Mouse (Mus musculus) cerebellum, postnatal 25 days (tissue): ENCODE results near the gene Arhgap44.

ENCODE experiments used
- DNase-seq, 2 experiments: peaks; one replicate each; pipeline ENCODE4 v3.0.0; 2021; ENCODE audit warnings: mixed read lengths in 2 of 2

The Arhgap44 gene

GRCm38 (mm10) chr11:64999685-65000084 is 163.1 kb downstream of the Arhgap44 start:
- no peak for DNase-seq

DNA sequence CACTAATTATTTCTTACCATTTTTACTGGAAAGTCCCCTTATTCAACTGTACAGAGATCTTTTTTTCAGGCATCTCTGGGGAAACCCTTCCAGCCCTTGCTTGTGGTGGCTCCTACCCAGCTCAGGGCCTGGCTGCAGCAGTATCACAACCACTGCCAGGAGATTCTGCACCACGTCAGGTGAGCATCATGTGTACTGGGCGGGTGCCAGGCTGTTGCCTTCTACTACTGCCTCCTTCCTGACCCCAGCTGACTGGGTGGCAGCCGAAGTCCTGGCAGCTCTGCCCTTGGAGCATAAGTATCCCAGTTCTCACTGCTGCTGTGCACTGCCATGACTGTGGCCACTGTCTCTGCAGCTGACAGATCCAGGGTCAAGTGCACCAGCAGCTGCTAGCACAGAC is 164.3 kb downstream of the Arhgap44 start:
- peak in 1 of 2 experiments; percentile 43 for DNase-seq

- DNase-seq = no peak
Measured at GRCm38 (mm10) chr11:64988556-64988955, 174.2 kb downstream of the Arhgap44 start.

- DNase-seq = no peak
Measured at GRCm38 (mm10) chr11:64979489-64979845, 183.3 kb downstream of the Arhgap44 start.

GRCm38 (mm10) chr11:64978720-64979488 is 183.9 kb downstream of the Arhgap44 start, which contains the start of gene Elac2:
Gene Elac2, plus strand, starts transcription at chr11:64979038.
- peak; percentile 98 for DNase-seq

- no peak for DNase-seq
Measured at GRCm38 (mm10) chr11:64972418-64972817, 190.3 kb downstream of the Arhgap44 start.

DNA sequence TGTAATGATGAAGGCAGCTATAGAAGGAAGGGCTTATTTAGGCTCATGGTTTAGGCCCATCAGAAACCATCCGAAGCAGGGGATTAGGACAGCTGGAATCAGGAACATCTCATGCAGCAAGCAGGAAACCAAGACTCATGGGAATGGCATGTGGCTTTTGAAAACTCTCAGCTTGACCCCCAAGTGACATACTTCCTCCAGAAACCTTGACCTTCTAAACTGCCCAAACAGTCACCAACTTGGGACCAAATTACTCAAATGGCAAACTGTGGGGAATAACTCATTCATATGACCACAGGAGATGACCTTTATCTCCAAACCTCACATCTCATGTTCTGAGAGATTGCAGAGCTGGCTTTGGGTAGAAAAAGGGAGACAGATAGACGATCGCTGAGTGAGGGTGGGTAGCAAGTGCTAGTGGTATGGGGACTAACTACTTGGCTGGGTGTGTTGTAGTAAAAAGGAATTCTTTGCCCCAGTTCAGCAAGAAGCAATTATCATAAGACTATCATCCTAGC is 191.2 kb downstream of the Arhgap44 start:
- no peak for DNase-seq

DNA sequence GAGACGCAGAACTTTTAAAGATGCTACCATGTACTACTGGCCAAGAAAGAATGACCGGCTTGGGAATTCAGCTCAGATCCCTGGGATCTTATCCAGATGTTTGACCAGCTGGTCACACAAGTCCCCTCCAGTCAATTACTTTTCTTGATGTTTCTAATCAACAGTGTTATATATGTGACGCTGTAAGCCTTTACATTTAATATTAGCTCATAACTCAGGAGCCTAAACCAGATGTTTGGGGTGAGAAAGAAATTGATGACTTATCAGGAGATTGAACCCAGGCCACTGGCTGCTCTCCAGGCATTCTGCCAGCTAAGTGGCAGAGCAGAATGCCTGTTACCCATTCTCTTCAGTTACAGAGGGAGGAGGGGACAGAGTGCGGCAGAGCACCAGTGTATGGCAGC is 193.8 kb downstream of the Arhgap44 start:
- no peak for DNase-seq

- peak; percentile 63 to 75 for DNase-seq
Measured at GRCm38 (mm10) chr11:64968507-64968906, 194.3 kb downstream of the Arhgap44 start.

DNA sequence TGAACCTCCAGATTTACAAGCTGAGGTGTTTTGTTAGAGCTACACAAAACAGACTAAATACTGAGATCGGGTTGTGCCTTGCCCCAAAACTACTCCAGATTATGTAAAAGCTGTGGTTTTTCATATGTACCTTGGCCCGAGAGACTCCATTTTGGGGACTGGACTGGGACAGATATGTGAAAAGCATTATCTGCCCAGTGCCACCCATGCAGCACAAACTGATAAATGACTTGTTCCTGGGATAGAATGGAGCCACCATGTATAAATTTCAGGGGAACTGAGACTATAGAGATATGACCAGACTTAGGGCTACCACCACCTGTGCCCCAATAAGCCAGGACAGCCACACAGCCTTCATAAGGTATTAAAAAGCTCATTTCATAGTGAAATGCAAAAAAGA is 200.1 kb downstream of the Arhgap44 start:
- DNase-seq = no peak

DNA sequence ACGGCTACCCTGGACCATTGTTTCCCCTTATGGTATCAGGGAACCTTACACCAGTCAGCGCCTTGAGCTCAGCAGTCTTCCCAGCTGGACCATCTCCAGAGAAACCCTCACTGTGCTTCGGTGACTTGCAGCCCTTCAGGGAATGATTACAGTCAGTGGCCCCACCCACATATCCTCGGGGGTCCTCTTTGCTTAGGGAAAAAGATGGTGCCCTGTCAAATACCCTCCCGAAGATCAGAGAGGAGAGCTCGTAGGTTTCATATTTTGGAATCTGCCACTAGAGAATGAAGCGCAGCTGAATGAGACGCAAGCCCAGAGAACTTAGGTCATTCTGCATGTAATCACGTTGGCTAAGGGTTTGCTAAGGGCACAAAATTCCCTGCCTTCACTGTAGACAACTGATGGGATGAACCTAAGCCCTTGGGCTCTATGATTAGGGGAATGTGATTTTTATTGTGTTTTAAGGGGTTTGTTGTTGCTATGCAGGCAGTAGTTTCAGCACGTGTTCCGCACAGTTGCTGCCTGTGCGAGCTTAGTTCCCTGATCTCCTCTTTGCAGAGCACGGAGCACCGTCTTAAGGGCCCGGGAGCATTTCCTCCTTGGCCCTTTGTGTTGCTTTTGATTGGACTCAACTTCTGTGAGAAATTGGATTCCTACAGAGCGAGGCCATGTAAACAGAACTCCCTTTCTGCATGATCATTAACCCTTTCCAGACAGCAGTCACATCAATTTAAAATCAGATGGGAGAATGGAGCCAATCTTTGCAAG is 205.6 kb downstream of the Arhgap44 start:
- DNase-seq = peak in 1 of 2 experiments; percentile 5
